Mouse (Mus musculus) forebrain, embryonic 12.5 days (tissue): Measurements from ENCODE around the gene Fam131c. TPM values are rescaled to one million over a fixed set of nuclear protein-coding genes. Genes with fewer than 3 reads are reported as not detected.
A peak's percentile ranks its signal among the peaks of the same experiment; 100 is the strongest.

Experiments
- ATAC-seq: fragments of 200-750 bp; cut with Nextera tagmentation; 2 replicates; pipeline ENCODE4 v1.8.0; 2017; ENCODE audit warnings: moderate TSS enrichment; ENCODE audit not compliant: low FRiP score
- H3K27ac ChIP-seq: fragments of 300-500 bp; sonication (generic); 2 replicates; pipeline ENCODE4 v1.5.1; 2016; ENCODE audit warnings: mild to moderate bottlenecking
- H3K27me3 ChIP-seq: fragments of 300-500 bp; sonication (generic); 2 replicates; pipeline ENCODE4 v1.6.1; 2016; ENCODE audit warnings: mild to moderate bottlenecking
- H3K36me3 ChIP-seq: fragments of 300-500 bp; sonication (generic); replicated peaks from 2 replicates; pipeline ENCODE4 v1.6.1; 2016; ENCODE audit warnings: mild to moderate bottlenecking
- H3K4me1 ChIP-seq: fragments of 300-500 bp; sonication (generic); 2 replicates; pipeline ENCODE4 v1.6.1; 2016
- H3K4me2 ChIP-seq: fragments of 300-500 bp; sonication (generic); 2 replicates; pipeline ENCODE4 v1.6.1; 2016; ENCODE audit warnings: mild to moderate bottlenecking, moderate library complexity
- H3K4me3 ChIP-seq: fragments of 300-500 bp; sonication (generic); replicated peaks from 2 replicates; pipeline ENCODE4 v1.5.1; 2016; ENCODE audit warnings: mild to moderate bottlenecking
- H3K9ac ChIP-seq: fragments of 300-500 bp; sonication (generic); 2 replicates; pipeline ENCODE4 v1.6.1; 2016; ENCODE audit warnings: mild to moderate bottlenecking
- H3K9me3 ChIP-seq: fragments of 300-500 bp; sonication (generic); 2 replicates; pipeline ENCODE4 v1.6.1; 2016
- WGBS: fragments of 180-500 bp; shearing (Covaris S2); methylation state at CpG from one replicate; pipeline ENCODE4 v1.1.7; 2016; 5-methylcytosine and 5-hydroxymethylcytosine counted together
- polyA plus RNA-seq: library from polyadenylated mRNA; unstranded; fragments of >200 nt; fragmentation: Nextera tagmentation; extraction: Ambion mirVana; gene quantifications from 2 replicates; pipeline ENCODE4 v1.2.1, GENCODE M21; 2016

Gene Fam131c
- polyA plus RNA-seq, 1 experiment from 2014 or later = 1.00 TPM

DNA sequence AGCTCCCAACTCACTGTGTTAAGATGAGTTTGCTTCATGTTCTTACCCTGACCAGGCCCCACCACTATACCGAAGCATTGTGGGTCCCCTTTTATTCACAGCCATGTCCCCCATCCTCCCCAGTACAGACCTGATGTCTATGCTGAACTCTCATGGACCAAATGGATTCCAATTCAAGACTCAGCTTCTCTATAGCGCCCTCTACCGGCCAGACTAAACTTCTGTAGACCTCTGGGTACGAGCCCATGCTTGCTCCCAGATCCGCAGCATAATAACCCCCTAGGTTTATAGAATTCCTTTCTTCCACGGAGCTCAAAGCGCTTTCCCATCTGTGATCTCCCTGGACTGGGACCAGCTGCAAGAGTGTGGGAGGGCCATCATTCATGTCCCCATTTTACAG lies 7.2 kb upstream of the Fam131c start:
- Histone ChIP-seq H3K9ac (no peak overlapping the region), H3K27ac (no peak overlapping the region), H3K4me1 (peaks cover 7% of the 10 kb centered on the region), H3K9me3 (no peaks in the 10 kb centered on the region), H3K27me3 (peaks cover 31% of the 10 kb centered on the region), H3K4me3 (no peak overlapping the region), H3K36me3 (no peaks in the 10 kb centered on the region), H3K4me2 (no peak overlapping the region)
- WGBS = 24% methylated on average over 7 of the region's 7 CpGs
- ATAC-seq = no peak

DNA sequence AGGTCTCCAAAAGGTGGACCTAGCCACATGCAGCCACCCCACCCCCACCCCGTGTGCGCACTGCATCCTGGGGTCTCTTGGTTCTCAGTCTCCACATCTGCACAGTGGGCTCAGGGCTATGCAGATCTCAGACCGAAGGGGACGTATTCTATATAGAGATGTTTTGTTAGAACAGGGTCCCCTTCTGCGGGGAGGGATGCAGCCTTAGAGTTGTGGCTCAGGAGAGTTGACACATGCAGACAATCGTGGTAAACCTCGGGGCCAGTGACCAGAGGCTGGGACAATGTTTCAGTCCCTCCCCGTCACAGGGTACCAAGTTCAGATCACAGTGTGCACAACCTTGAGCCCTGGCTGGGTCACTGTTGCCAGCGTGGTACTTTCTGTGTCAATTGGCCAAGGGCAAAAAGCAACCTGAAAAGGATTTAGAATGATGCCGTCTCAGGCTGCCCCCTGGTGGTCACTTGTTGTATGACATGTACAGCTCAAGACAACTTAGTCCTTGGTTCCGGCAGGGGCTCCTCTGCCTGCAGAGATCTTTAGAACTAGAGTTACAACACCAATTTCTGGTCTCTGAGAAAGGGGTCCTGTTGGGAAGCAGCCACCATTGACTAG lies 5.0 kb upstream of the Fam131c start:
- ATAC-seq = 0 out of 2 replicates have a peak, but pooled peaks have one; percentile 30
- Histone ChIP-seq H3K4me1 (peaks cover 11% of the 10 kb centered on the region), H3K36me3 (no peaks in the 10 kb centered on the region), H3K27me3 (peaks cover 53% of the 10 kb centered on the region), H3K4me3 (no peak overlapping the region), H3K9me3 (no peaks in the 10 kb centered on the region), H3K4me2 (no peak overlapping the region), H3K9ac (no peak overlapping the region), H3K27ac (no peak overlapping the region)
- WGBS = 27% methylated on average over 11 of the region's 11 CpGs

- Histone ChIP-seq H3K27me3 (peaks cover 73% of the 10 kb centered on the region), H3K36me3 (no peaks in the 10 kb centered on the region), H3K4me2 (no peak overlapping the region), H3K9ac (no peak overlapping the region), H3K4me3 (no peak overlapping the region), H3K4me1 (peaks cover 10% of the 10 kb centered on the region), H3K27ac (no peak overlapping the region), H3K9me3 (no peaks in the 10 kb centered on the region)
- 57% methylated on average over 8 of the region's 8 CpGs for WGBS
- no peak for ATAC-seq
Measured at GRCm38 (mm10) chr4:141365126-141365525, 2.9 kb upstream of the Fam131c start.

DNA sequence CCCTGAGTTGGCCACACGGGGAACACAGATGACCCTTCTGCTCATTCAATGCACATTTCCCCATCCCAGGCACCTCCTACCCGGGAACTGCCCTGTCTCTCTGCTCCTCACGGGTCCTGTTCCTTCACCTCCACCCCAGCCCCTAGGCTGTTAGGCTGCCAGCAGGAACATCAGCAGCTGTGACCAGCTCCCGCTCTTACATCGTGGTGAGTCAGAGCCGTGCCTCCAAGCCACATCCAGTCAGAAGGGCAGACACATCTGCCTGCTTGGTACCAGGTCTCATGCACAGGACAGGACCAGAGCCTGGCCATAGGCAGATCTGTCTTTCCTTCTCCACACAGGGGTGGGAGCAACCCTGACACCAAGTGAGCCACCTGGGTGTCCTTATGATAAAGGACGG lies 2.1 kb upstream of the Fam131c start:
- H3K36me3 ChIP-seq = no peaks in the 10 kb centered on the region
- H3K4me3 ChIP-seq = no peak overlapping the region
- H3K9me3 ChIP-seq = no peaks in the 10 kb centered on the region
- peaks cover 9% of the 10 kb centered on the region for H3K4me1 ChIP-seq
- ATAC-seq = no peak
- WGBS = 67% methylated on average over 7 of the region's 7 CpGs
- H3K9ac ChIP-seq = no peak overlapping the region
- H3K27me3 ChIP-seq = peaks cover 80% of the 10 kb centered on the region
- H3K4me2 ChIP-seq = no peak overlapping the region
- no peak overlapping the region for H3K27ac ChIP-seq

DNA sequence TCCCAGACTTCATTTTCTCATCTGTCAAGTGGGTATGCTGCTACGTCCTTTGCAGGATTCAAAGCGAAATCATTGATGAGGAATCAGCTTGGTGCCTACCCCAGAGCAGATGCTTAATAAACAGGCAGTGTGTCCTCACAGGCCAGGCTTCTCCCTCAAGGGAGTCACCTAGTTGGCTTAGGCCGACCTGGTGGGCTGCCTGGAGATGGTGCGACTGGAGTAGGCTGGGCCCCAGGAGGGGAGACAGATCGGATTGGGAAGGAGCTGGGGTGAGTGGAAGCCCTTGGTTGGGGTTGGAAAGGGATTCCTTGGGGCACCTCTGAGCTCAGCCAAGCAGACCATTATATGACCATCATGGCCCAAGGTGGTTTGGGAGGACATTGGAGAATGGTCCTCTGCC lies 4.4 kb downstream of the Fam131c start:
- no peak for ATAC-seq
- H3K4me3 ChIP-seq = no peak overlapping the region
- H3K27ac ChIP-seq = no peak overlapping the region
- H3K4me2 ChIP-seq = no peak overlapping the region
- H3K9me3 ChIP-seq = no peaks in the 10 kb centered on the region
- H3K27me3 ChIP-seq = peaks cover 36% of the 10 kb centered on the region
- peaks cover 9% of the 10 kb centered on the region for H3K4me1 ChIP-seq
- H3K36me3 ChIP-seq = no peaks in the 10 kb centered on the region
- no peak overlapping the region for H3K9ac ChIP-seq
- WGBS = 98% methylated on average over 5 of the region's 5 CpGs

- H3K9me3 ChIP-seq = no peaks in the 10 kb centered on the region
- no peaks in the 10 kb centered on the region for H3K36me3 ChIP-seq
- peaks cover 13% of the 10 kb centered on the region for H3K4me1 ChIP-seq
- H3K27ac ChIP-seq = no peak overlapping the region
- H3K4me2 ChIP-seq = no peak overlapping the region
- ATAC-seq = no peak
- H3K9ac ChIP-seq = no peak overlapping the region
- H3K27me3 ChIP-seq = peaks cover 50% of the 10 kb centered on the region
- H3K4me3 ChIP-seq = no peak overlapping the region
- WGBS = 62% methylated on average over 8 of the region's 8 CpGs
Measured at GRCm38 (mm10) chr4:141379674-141380073, 11.7 kb downstream of the Fam131c start.

- Histone ChIP-seq H3K36me3 (no peaks in the 10 kb centered on the region), H3K4me3 (peak overlapping the region; percentile 35), H3K27me3 (peaks cover 56% of the 10 kb centered on the region), H3K4me1 (peaks cover 13% of the 10 kb centered on the region), H3K9ac (peak overlapping the region; percentile 47), H3K9me3 (no peaks in the 10 kb centered on the region), H3K27ac (no peak overlapping the region), H3K4me2 (peak overlapping the region; percentile 64)
- under 1% methylated on average over 21 of the region's 25 CpGs for WGBS
- ATAC-seq = no peak
Measured at GRCm38 (mm10) chr4:141382406-141382805, 14.4 kb downstream of the Fam131c start.

DNA sequence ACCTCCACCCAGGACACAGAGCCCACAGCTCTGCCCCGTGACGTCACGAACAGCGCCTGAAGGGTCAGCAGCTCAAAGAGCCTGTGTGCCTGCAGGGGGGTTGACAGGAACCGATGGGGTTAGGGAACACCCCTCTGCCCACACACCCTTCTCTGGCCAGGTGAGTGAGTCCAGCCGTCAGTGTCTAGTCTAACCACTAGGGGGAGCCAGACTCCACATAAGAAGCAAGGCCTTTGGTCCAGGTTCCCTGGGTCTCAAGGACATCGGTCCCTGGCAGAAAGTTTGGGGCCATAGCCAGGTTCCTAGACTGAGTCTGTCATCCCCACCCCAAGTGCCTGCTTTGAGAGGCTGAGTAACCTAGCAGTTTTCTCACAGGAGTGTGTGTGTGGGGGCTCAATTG lies 17.3 kb downstream of the Fam131c start:
- Histone ChIP-seq H3K4me2 (no peak overlapping the region), H3K27me3 (peaks cover 57% of the 10 kb centered on the region), H3K36me3 (no peaks in the 10 kb centered on the region), H3K4me1 (peaks cover 13% of the 10 kb centered on the region), H3K4me3 (no peak overlapping the region), H3K27ac (no peak overlapping the region), H3K9ac (no peak overlapping the region), H3K9me3 (no peaks in the 10 kb centered on the region)
- ATAC-seq = 0 out of 2 replicates have a peak, but pooled peaks have one; percentile 36
- 2% methylated on average over 7 of the region's 7 CpGs for WGBS

- WGBS = 74% methylated on average over 7 of the region's 7 CpGs
Measured at GRCm38 (mm10) chr4:141386150-141386549, 18.1 kb downstream of the Fam131c start.

DNA sequence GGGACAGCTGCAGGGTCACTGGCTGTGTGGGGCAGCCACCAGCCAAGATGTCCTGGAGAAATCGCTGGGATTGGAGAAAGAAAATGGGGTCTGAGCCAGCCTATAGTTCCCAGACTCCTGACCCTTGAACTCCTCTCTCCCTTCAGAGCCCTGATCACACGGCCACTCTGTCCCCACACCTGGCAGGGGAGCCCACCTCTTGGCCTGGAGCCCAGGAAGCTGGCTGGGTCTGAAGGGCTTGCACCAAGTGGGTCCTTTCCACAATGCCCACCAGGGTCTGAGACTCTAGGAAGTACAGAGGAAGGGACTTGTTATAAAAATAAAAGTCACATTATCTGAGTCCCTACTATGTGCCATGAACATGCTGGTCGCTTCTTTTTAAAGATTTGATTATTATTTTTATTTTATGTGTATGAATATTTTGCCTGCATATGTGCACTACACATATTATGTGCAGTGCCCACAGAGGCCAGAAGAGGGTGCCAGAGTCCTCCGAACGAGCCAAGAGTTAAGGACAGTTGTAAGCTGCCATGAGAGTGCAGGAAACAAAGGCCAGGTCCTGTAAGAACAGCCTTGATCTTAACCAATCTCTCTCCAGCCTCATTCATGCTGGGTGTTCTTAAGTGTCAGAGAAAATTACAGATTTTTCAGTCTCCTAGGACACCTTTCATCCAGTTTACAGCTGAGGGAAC lies 19.2 kb downstream of the Fam131c start:
- Histone ChIP-seq H3K36me3 (no peaks in the 10 kb centered on the region), H3K9me3 (no peaks in the 10 kb centered on the region), H3K4me3 (no peak overlapping the region), H3K27me3 (peaks cover 44% of the 10 kb centered on the region), H3K9ac (no peak overlapping the region), H3K4me1 (peaks cover 11% of the 10 kb centered on the region), H3K4me2 (no peak overlapping the region), H3K27ac (no peak overlapping the region)
- WGBS = 17% methylated on average over 5 of the region's 5 CpGs
- ATAC-seq = 0 out of 2 replicates have a peak, but pooled peaks have one; percentile 28

More at GRCm38 (mm10) chr4:141386150-141386549, 18.1 kb downstream of the Fam131c start:
- ATAC-seq = no peak
- H3K9ac ChIP-seq = no peak overlapping the region
- no peaks in the 10 kb centered on the region for H3K36me3 ChIP-seq
- H3K9me3 ChIP-seq = no peaks in the 10 kb centered on the region
- H3K4me1 ChIP-seq = peaks cover 13% of the 10 kb centered on the region
- H3K4me3 ChIP-seq = no peak overlapping the region
- no peak overlapping the region for H3K4me2 ChIP-seq
- peaks cover 49% of the 10 kb centered on the region for H3K27me3 ChIP-seq
- no peak overlapping the region for H3K27ac ChIP-seq

GRCm38 (mm10) chr4:141387933-141388332 lies 19.9 kb downstream of the Fam131c start:
- ATAC-seq = no peak
- H3K27me3 ChIP-seq = peaks cover 43% of the 10 kb centered on the region
- H3K4me2 ChIP-seq = no peak overlapping the region
- no peak overlapping the region for H3K4me3 ChIP-seq
- no peak overlapping the region; the same call in 1 of the 2 replicates for H3K9ac ChIP-seq
- H3K27ac ChIP-seq = no peak overlapping the region
- no peaks in the 10 kb centered on the region for H3K9me3 ChIP-seq
- WGBS = 69% methylated on average over 5 of the region's 5 CpGs
- H3K36me3 ChIP-seq = no peaks in the 10 kb centered on the region
- peaks cover 4% of the 10 kb centered on the region; the same call in 1 of the 2 replicates for H3K4me1 ChIP-seq

- no peaks in the 10 kb centered on the region for H3K36me3 ChIP-seq
- no peak for ATAC-seq
- H3K9ac ChIP-seq = no peak overlapping the region
- no peaks in the 10 kb centered on the region for H3K4me1 ChIP-seq
- no peak overlapping the region for H3K4me3 ChIP-seq
- peaks cover 31% of the 10 kb centered on the region for H3K27me3 ChIP-seq
- H3K4me2 ChIP-seq = no peak overlapping the region
- no peak overlapping the region for H3K27ac ChIP-seq
- WGBS = 74% methylated on average over 18 of the region's 18 CpGs
- no peaks in the 10 kb centered on the region for H3K9me3 ChIP-seq
Measured at GRCm38 (mm10) chr4:141389366-141390150, 21.5 kb downstream of the Fam131c start.
